Mouse (Mus musculus) midbrain, postnatal 0 days (tissue): Measurements from ENCODE around the gene Pheta2. TPM values are rescaled to one million over a fixed set of nuclear protein-coding genes. Genes with fewer than 3 reads are reported as not detected.
A peak's percentile ranks its signal among the peaks of the same experiment; 100 is the strongest.

ENCODE experiments used
- ATAC-seq: fragments of 200-750 bp; cut with Nextera tagmentation; 2 replicates; pipeline ENCODE4 v1.8.0; 2017; ENCODE audit warnings: moderate number of reproducible peaks, mild to moderate bottlenecking, moderate TSS enrichment, moderate library complexity; ENCODE audit not compliant: low FRiP score
- DNase-seq: peaks from one replicate; pipeline ENCODE4 v3.0.0-alpha.2; 2015; ENCODE audit warnings: low spot score
- H3K27ac ChIP-seq: fragments of 300-500 bp; sonication (generic); 2 replicates; pipeline ENCODE4 v1.5.1; 2014; ENCODE audit warnings: low read depth, mild to moderate bottlenecking, low read length, mixed read lengths
- H3K27me3 ChIP-seq: fragments of 300-500 bp; sonication (generic); 2 replicates; pipeline ENCODE4 v1.6.1; 2014; ENCODE audit warnings: low read length, control low read depth, mixed read lengths; ENCODE audit not compliant: insufficient read depth
- H3K36me3 ChIP-seq: fragments of 300-500 bp; sonication (generic); 2 replicates; pipeline ENCODE4 v1.6.1; 2014; ENCODE audit warnings: low read length, control low read depth, mixed read lengths; ENCODE audit not compliant: insufficient read depth
- H3K4me1 ChIP-seq: fragments of 300-500 bp; sonication (generic); 2 replicates; pipeline ENCODE4 v1.6.1; 2014; ENCODE audit warnings: mild to moderate bottlenecking, control low read depth, antibody characterized with exemption, low read length, mixed read lengths; ENCODE audit not compliant: insufficient read depth
- H3K4me2 ChIP-seq: fragments of 300-500 bp; sonication (generic); 2 replicates; pipeline ENCODE4 v1.6.1; 2014; ENCODE audit warnings: low read depth, mild to moderate bottlenecking, low read length, mixed read lengths; ENCODE audit not compliant: poor library complexity, severe bottlenecking
- H3K4me3 ChIP-seq: fragments of 300-500 bp; sonication (generic); 2 replicates; pipeline ENCODE4 v1.5.1; 2014; ENCODE audit warnings: low read depth, mild to moderate bottlenecking, low read length, moderate library complexity
- H3K9ac ChIP-seq: fragments of 300-500 bp; sonication (generic); replicated peaks from 2 replicates; pipeline ENCODE4 v1.6.1; 2014; ENCODE audit warnings: mild to moderate bottlenecking, low read length, moderate library complexity, mixed read lengths; ENCODE audit not compliant: poor library complexity, severe bottlenecking
- H3K9me3 ChIP-seq: fragments of 300-500 bp; sonication (generic); 2 replicates; pipeline ENCODE4 v1.6.1; 2016; ENCODE audit warnings: low read length, control low read depth
- CTCF ChIP-seq: IDR thresholded peaks from 2 replicates; pipeline ENCODE4 v1.5.1; 2016; ENCODE audit warnings: antibody characterized with exemption, mild to moderate bottlenecking
- WGBS: fragments of 180-500 bp; shearing (Covaris S2); extraction: QIAGEN DNeasy Blood & Tissue Kit; methylation state at CpG from one replicate; pipeline ENCODE4 v1.1.7; 2014; 5-methylcytosine and 5-hydroxymethylcytosine counted together
- polyA plus RNA-seq: library from polyadenylated mRNA; unstranded; fragments of >200 nt; fragmentation: Nextera tagmentation; extraction: Ambion mirVana; gene quantifications from 2 replicates; pipeline ENCODE4 v1.2.1, GENCODE M21; 2015
- total RNA-seq: library from RNA; depleted of rRNA; stranded (reverse); fragments of >200 nt; gene quantifications from 2 replicates; pipeline ENCODE4 v1.2.3, GENCODE M21; 2014

Gene Pheta2
- total and polyA plus RNA-seq, 2 experiments from 2014 or later, result 0.88 to 1.5 TPM

DNA sequence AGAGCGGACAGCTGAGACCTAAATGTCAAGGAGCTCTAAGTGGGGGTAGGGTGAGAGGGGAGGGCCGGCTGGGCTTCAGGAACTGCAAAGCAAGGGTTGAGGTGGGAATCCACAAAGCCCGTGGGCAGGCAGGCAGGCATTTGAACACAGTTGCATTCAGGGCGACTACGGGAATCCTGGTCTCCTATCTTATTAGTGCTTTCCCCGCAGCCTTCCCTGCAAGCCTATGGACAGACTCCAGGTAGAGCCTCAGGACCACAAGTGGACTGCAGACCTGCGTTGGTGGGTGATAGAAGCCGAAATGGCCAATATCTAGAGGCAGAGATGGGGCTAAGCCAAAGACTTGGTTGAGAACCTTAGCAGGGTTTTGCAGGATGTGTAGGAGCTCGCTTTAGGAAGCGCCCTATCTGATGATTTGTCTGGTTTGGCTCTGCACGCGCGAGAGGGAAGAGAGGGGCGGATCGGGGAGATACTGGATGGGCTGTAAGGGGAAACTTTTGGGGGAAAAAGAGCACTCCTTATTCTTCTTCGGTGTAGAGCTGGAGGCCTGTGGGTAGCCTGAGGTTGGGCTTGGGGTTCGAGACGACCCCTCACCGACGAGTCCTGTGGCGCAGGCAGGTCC, 1.8 kb downstream of the Pheta2 start:
- H3K36me3 ChIP-seq, result 0 out of 2 replicates have a peak, but pooled peaks cover 4% of the 10 kb centered on the region
- WGBS, result 47% methylated on average over 21 of the region's 21 CpGs
- H3K9ac ChIP-seq, result 0 out of 2 replicates have a peak overlapping the region, but pooled peaks have one; percentile 29
- no peak for TF ChIP-seq CTCF
- H3K27ac ChIP-seq, result no peak overlapping the region
- DNase-seq, result no peak
- no peak for ATAC-seq
- no peak overlapping the region; the same call in 1 of the 2 replicates for H3K4me3 ChIP-seq
- H3K4me1 ChIP-seq, result peaks cover 7% of the 10 kb centered on the region
- H3K27me3 ChIP-seq, result peaks cover 9% of the 10 kb centered on the region; the same call in 1 of the 2 replicates
- no peaks in the 10 kb centered on the region for H3K9me3 ChIP-seq
- H3K4me2 ChIP-seq, result peak overlapping the region; percentile 43

DNA sequence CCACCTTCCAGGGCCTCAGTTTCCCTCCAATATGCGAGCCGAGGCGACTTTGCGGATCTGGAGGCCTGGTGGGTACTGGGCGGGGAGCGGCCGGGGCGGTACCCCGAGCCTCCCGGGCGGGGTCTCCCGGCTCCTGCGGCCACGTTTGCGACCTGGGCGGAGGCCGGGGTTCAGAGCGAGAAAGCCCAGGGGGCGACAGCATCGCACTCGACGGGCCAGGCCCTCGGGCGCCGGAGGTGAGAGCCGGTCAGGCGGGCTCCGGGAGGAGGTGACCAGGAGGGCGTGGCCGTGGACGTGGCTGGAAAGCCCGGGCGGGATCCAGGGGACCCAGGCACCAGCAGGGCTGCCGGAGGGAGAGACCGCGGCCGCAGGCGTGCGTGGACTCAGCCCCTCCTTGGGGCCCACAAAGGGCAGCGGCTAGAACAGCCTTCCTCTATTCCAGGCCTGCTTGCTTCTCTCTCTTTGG, 2.3 kb downstream of the Pheta2 start:
- Histone ChIP-seq H3K27ac (no peak overlapping the region), H3K4me3 (peak overlapping the region; percentile 13; the same call in 1 of the 2 replicates), H3K9ac (peak overlapping the region; percentile 29; the same call in 1 of the 2 replicates), H3K9me3 (no peaks in the 10 kb centered on the region), H3K36me3 (no peaks in the 10 kb centered on the region), H3K4me2 (peak overlapping the region; percentile 43), H3K27me3 (peaks cover 9% of the 10 kb centered on the region; the same call in 1 of the 2 replicates), H3K4me1 (peaks cover 7% of the 10 kb centered on the region)
- TF ChIP-seq CTCF, result no peak
- DNase-seq (no peak), ATAC-seq (no peak)
- 4% methylated on average over 40 of the region's 40 CpGs for WGBS

DNA sequence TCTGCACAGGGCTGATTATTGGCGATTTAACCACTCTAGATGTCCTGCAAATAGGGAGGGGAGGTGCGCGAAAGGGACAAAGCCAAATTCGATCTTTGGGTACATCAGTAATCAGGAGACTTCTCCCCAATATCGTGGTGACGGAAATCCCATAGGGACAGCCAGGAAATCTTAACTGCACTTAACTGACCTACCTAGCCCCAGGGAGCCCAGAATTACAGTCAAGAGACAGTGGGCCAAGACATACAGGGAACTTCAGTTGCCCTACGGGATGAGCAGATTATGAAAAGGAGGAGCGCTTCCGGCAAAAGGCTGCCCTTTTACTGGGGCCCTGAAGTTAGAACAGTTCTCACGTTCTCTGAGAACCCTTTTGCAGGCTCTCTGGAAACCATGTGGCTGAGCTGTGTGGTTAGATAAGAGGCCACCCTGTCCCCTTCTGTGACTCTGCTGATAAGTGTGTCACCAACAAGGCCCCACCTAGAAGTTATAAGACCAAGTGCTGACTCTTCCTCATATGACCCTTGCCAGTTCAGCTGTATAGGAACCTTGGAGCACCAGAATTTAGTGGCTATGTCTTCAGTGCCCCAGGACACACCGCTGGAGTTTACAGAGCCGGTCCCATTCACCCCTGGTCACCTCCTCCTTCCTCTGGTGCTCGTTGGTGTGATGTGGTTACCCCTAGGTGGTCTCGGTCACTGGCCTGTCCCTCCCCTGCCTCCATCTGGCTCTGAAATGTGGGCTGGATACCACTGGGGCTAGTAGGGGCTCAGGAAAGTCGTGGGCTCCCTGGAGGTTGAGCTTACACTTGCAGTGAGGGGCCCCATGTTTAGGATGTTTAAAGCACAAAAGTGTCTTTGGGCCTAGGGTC, 3.2 kb downstream of the Pheta2 start:
- DNase-seq, result no peak
- no peak for ATAC-seq
- TF ChIP-seq CTCF, result no peak
- Histone ChIP-seq H3K4me2 (peak overlapping the region; percentile 43; the same call in 1 of the 2 replicates), H3K9ac (no peak overlapping the region), H3K4me3 (no peak overlapping the region), H3K4me1 (peaks cover 8% of the 10 kb centered on the region), H3K27me3 (peaks cover 9% of the 10 kb centered on the region; the same call in 1 of the 2 replicates), H3K27ac (no peak overlapping the region), H3K9me3 (no peaks in the 10 kb centered on the region), H3K36me3 (no peaks in the 10 kb centered on the region)
- WGBS, result 69% methylated on average over 15 of the region's 15 CpGs

DNA sequence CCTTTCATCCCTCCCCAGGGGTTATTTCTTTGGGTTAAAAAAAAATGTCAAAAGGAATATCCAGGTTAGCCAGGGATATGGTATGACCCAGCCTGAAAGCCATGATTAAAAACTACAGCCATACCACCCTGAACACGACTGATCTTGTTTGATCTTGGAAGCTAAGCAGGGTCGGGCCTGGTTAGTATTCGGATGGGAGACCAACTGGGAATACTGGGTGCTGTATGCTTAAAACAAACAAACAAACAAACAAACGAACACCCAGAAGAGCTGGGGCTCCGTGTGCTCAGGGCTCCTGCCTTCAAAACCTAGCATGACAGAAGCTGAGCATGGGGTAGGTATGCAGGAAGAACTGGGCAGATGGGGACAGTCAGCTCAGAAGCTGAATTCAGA, 3.8 kb downstream of the Pheta2 start:
- ATAC-seq (no peak), DNase-seq (no peak)
- no peak for TF ChIP-seq CTCF
- Histone ChIP-seq H3K4me2 (no peak overlapping the region), H3K27me3 (peaks cover 9% of the 10 kb centered on the region; the same call in 1 of the 2 replicates), H3K36me3 (no peaks in the 10 kb centered on the region), H3K4me3 (no peak overlapping the region), H3K9ac (no peak overlapping the region), H3K4me1 (peaks cover 12% of the 10 kb centered on the region), H3K9me3 (no peaks in the 10 kb centered on the region), H3K27ac (no peak overlapping the region)
- 81% methylated on average over 5 of the region's 5 CpGs for WGBS

DNA sequence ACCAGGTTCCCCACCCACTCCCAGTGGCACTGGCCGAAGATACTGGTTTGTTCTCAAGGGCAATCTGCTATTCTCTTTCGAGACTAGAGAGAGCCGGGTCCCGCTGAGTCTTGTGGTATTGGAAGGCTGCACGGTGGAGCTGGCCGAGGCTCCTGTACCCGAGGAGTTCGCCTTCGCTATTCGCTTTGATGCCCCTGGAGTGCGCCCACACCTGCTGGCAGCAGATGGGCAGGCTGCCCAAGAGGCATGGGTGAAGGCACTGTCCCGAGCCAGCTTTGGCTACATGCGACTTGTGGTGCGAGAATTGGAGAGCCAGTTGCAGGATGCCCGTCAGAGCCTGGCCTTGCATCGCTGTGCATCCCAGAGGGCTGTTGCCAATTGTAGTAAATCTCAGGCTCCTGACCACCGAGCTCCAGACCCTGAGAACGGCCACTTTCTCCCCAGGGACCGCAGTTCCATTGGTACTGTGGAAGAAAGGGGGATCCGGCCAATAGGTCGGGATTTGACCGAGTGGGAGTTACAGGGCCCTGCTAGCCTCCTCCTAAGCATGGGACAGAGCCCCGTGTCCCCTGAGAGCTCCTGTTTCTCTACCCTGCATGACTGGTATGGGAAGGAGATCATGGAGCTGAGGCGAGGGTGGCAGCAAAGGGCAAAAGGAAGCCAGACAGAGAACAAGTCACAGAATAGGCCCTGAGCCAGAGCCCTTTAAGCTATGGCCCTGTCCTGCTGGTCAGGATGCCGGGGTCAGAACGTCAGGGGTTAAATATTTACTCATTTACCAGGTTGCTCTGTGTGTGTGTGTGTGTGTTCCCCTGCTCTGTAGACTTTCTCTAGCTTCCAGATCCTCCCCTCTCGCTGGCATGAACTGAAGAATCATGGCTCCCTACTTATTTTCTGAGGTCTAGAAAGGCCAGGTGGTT, 4.9 kb downstream of the Pheta2 start:
- Histone ChIP-seq H3K9me3 (no peaks in the 10 kb centered on the region), H3K4me1 (peaks cover 7% of the 10 kb centered on the region; the same call in 1 of the 2 replicates), H3K36me3 (peaks cover 10% of the 10 kb centered on the region), H3K27ac (no peak overlapping the region), H3K27me3 (peaks cover 9% of the 10 kb centered on the region; the same call in 1 of the 2 replicates), H3K9ac (no peak overlapping the region), H3K4me2 (no peak overlapping the region), H3K4me3 (no peak overlapping the region)
- 90% methylated on average over 27 of the region's 27 CpGs for WGBS
- no peak for TF ChIP-seq CTCF
- DNase-seq (no peak), ATAC-seq (no peak)
